Mouse (Mus musculus): Measurements from ENCODE around the gene Ush1c.

DNA sequence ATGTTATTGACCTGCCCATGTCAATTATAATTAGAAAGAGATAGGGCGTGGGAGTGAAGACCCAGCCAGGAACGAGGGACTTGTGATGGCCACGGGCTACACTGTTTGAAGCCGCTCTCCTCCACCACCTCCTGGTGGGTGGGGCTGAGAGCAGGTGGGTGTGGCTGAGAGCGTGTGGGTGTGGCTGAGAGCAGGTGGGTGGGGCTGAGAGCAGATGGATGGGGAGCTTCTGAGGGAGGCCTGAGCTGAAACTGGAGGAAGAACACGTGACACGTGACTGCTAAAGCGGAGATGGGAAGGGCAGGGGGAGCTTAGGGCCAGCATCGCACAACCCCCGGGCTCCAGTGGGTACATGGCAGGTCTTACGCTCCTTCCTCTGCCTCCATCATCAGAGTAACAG is 19.9 kb downstream of the Ush1c start:
- no peak for TF ChIP-seq CTCF (IDR thresholded peaks at IDR 0.05; ENCODE audit: control insufficient read depth, insufficient read depth, insufficient replicate concordance, low read depth, low read length)
- TF ChIP-seq POLR2A (IDR thresholded peaks at IDR 0.05; ENCODE audit: control insufficient read depth, low read depth, low read length) = no peak

All from testis, adult 2 months (tissue).